Comparison of ENCODE assay signal across 28 mouse cellular contexts in genomic region chr7:6186756-6187155, GRCm38 (mm10). TPM values are rescaled to one million over a fixed set of nuclear protein-coding genes. Genes with fewer than 3 reads are reported as not detected.
"Had no signal": no experiment of that assay in that cellular context is flagged by ENCODE, and none has a peak within 500 bp of the region (broad histone marks: within the 10 kb centered on the region; RNA-seq: fewer than 3 reads in every experiment).

No protein-coding gene starts in this region.

- H3K4me3 ChIP-seq: layer of hippocampus, adult 2 months; limb, embryonic 10.5 days; limb, embryonic 13.5 days; liver, embryonic 12.5 days; liver, embryonic 15.5 days; lung, embryonic 15.5 days; megakaryocyte, embryonic 14.5 days; midbrain, embryonic 10.5 days; midbrain, embryonic 13.5 days; myocyte; neural tube, embryonic 13.5 days had no signal

- ATAC-seq: intestine, embryonic 16.5 days; liver, embryonic 12.5 days; midbrain, embryonic 13.5 days; midbrain, embryonic 16.5 days had no signal

- H3K27ac ChIP-seq: layer of hippocampus, adult 2 months; limb, embryonic 10.5 days; limb, embryonic 13.5 days; liver, embryonic 12.5 days; liver, embryonic 15.5 days; lung, embryonic 15.5 days; midbrain, embryonic 10.5 days; midbrain, embryonic 13.5 days; neural tube, embryonic 13.5 days had no signal

- H3K4me2 ChIP-seq: limb, embryonic 13.5 days; liver, embryonic 12.5 days; liver, embryonic 15.5 days; lung, embryonic 15.5 days; midbrain, embryonic 13.5 days; neural tube, embryonic 13.5 days had no signal

- H3K4me1 ChIP-seq: limb, embryonic 13.5 days; lung, embryonic 15.5 days; midbrain, embryonic 10.5 days; midbrain, embryonic 13.5 days; neural tube, embryonic 13.5 days had no signal

- H3K9ac ChIP-seq: limb, embryonic 13.5 days; liver, embryonic 12.5 days; liver, embryonic 15.5 days; lung, embryonic 15.5 days; midbrain, embryonic 13.5 days; neural tube, embryonic 13.5 days had no signal

- H3K9me3 ChIP-seq: limb, embryonic 10.5 days; liver, embryonic 12.5 days; liver, embryonic 15.5 days; lung, embryonic 15.5 days; megakaryocyte, embryonic 14.5 days; midbrain, embryonic 13.5 days; neural tube, embryonic 13.5 days had no signal

- H3K27me3 ChIP-seq: liver, embryonic 15.5 days; lung, embryonic 15.5 days; megakaryocyte, embryonic 14.5 days; midbrain, embryonic 13.5 days; neural tube, embryonic 13.5 days had no signal

- DNase-seq: layer of hippocampus, adult 9-11 months; liver; lung, adult 18-20 months; lung, postnatal 10 days; lung, postnatal 36 days; retina, postnatal 1 day; right cerebral cortex, postnatal 25 days; thymus, adult 2 months; thymus, postnatal 14 days; thymus, postnatal 4 days had no signal

RNA-seq across cellular contexts. Expression of gene Galp, which starts 10.1 kb away (rescaled TPM):
- polyA plus RNA-seq: intestine, embryonic 16.5 days; limb, embryonic 10.5 days; limb, embryonic 13.5 days; liver, embryonic 12.5 days; liver, embryonic 15.5 days; lung, embryonic 15.5 days; midbrain, embryonic 10.5 days; midbrain, embryonic 13.5 days; midbrain, embryonic 16.5 days; myocyte; neural tube, embryonic 13.5 days; small intestine, adult 2 months; spleen, adult 2 months; stomach, embryonic 16.5 days; testis, adult 2 months; thymus, adult 2 months had no signal

RNA-seq across cellular contexts. Expression of gene Zscan5b, which starts 35.3 kb away (rescaled TPM):
- polyA plus RNA-seq: intestine, embryonic 16.5 days; large intestine, adult 2 months; limb, embryonic 10.5 days; limb, embryonic 13.5 days; liver, embryonic 12.5 days; liver, embryonic 15.5 days; lung, embryonic 15.5 days; midbrain, embryonic 10.5 days; midbrain, embryonic 13.5 days; midbrain, embryonic 16.5 days; myocyte; neural tube, embryonic 13.5 days; small intestine, adult 2 months; spleen, adult 2 months; stomach, embryonic 16.5 days; thymus, adult 2 months had no signal
